Mouse (Mus musculus): ENCODE data around the gene Nepro. TPM values are rescaled to one million over a fixed set of nuclear protein-coding genes. Genes with fewer than 3 reads are reported as not detected.

Nepro gene
- polyA plus RNA-seq, 1 experiment from 2014 or later, result 7.9 TPM

DNA sequence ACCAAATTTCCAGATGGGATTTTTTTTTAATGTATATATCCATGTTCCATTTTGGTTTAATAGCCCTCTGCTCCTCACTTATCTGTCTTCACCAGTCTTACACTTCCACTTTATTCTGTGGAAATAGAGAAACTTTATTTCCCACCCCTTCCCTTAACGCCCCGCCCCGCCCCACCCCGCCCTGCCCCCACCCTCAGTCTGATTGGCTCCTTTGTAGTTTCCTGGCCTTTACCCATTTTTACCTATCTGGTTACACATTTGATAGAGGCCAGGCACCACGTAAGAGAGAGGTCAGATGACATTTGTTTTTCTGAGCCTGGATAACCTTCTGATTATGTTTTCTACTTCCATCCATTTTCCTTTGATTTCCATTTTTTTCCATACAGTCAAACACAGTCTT, 55.4 kb downstream of the Nepro start:
- no peak for DNase-seq (ENCODE audit: low spot score)

DNA sequence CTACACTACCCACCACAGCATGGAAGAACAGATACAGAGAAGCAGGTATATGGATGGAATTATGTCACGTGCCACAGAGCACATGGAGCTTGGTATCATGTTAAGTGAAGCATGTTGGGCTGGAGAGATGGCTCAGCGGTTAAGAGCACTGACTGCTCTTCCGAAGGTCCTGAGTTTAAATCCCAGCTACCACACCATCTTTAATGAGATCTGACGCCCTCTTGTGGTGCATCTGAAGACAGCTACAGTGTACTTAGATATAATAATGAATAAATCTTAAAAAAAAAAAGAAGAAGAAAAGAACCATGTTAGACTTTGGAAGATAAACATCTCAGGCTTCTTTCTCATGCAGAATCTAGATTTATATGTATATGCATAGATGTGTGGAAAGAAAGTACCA, 56.6 kb downstream of the Nepro start:
- Histone ChIP-seq H3K36me3 (ENCODE audit: control insufficient read depth, insufficient read depth, low read length) (no peaks in the 10 kb centered on the region), H3K27me3 (replicated peaks; ENCODE audit: control insufficient read depth, insufficient read depth, low read length) (no peaks in the 10 kb centered on the region), H3K4me3 (ENCODE audit: low read depth, low read length) (no peak overlapping the region), H3K27ac (replicated peaks; ENCODE audit: low read depth, low read length) (no peak overlapping the region), H3K4me1 (ENCODE audit: control insufficient read depth, insufficient read depth, low read length) (no peaks in the 10 kb centered on the region), H3K4me2 (ENCODE audit: low read depth, low read length) (no peak overlapping the region), H3K9me3 (ENCODE audit: control insufficient read depth, low read length) (no peaks in the 10 kb centered on the region), H3K9ac (ENCODE audit: low read depth, low read length) (no peak overlapping the region)
- DNase-seq (ENCODE audit: low spot score) (no peak), ATAC-seq (ENCODE audit: low read depth) (no peak)
- WGBS, result 60% methylated on average over 4 of the region's 4 CpGs

More for the DNA sequence above, 55.4 kb downstream of the Nepro start:
- H3K27ac ChIP-seq (replicated peaks; ENCODE audit: low read depth, low read length), result no peak overlapping the region
- no peak for ATAC-seq (ENCODE audit: low read depth)
- H3K4me1 ChIP-seq (ENCODE audit: control insufficient read depth, insufficient read depth, low read length), result no peaks in the 10 kb centered on the region
- no peak overlapping the region for H3K4me2 ChIP-seq (ENCODE audit: low read depth, low read length)
- H3K4me3 ChIP-seq (ENCODE audit: low read depth, low read length), result no peak overlapping the region
- H3K9ac ChIP-seq (ENCODE audit: low read depth, low read length), result no peak overlapping the region
- no peaks in the 10 kb centered on the region for H3K36me3 ChIP-seq (ENCODE audit: control insufficient read depth, insufficient read depth, low read length)
- no peaks in the 10 kb centered on the region for H3K27me3 ChIP-seq (replicated peaks; ENCODE audit: control insufficient read depth, insufficient read depth, low read length)
- 86% methylated on average over 5 of the region's 5 CpGs for whole genome bisulfite sequencing
- no peaks in the 10 kb centered on the region for H3K9me3 ChIP-seq (ENCODE audit: control insufficient read depth, low read length)

Other genes with a start within 250 kb of the Nepro start
- gene Boc, start 165.4 kb upstream of the Nepro start, polyA plus RNA-seq (2014; fragmentation: Nextera tagmentation; extraction: Ambion mirVana), result 34.8 and 43.6 TPM in 2 replicates
- gene Gtpbp8, start 22.1 kb downstream of the Nepro start, polyA plus RNA-seq (2014; fragmentation: Nextera tagmentation; extraction: Ambion mirVana), result 27.8 and 30.3 TPM in 2 replicates
- 1.5 and 2.1 TPM in 2 replicates for gene Cd200r1, start 41.4 kb downstream of the Nepro start, polyA plus RNA-seq (2014; fragmentation: Nextera tagmentation; extraction: Ambion mirVana)
- gene Cd200r4, start 87.4 kb downstream of the Nepro start, polyA plus RNA-seq (2014; fragmentation: Nextera tagmentation; extraction: Ambion mirVana), result 0.20 and 0.56 TPM in 2 replicates
- not detected in 2 replicates for gene Cd200r2, start 142.8 kb downstream of the Nepro start, polyA plus RNA-seq (2014; fragmentation: Nextera tagmentation; extraction: Ambion mirVana)
- gene Cd200r3, start 219.4 kb downstream of the Nepro start, polyA plus RNA-seq (2014; fragmentation: Nextera tagmentation; extraction: Ambion mirVana), result 1.5 and 2.0 TPM in 2 replicates

Data from embryonic facial prominence, embryonic 14.5 days (tissue).